Mouse (Mus musculus) ES-E14 (cell line): ENCODE results near the gene Swap70.
"Not testable (repeated sequence)": the region's sequence is repeated elsewhere in the genome, so short reads cannot be mapped to it uniquely, and the experiment has no call there.

Source experiments
- CHD2 ChIP-seq: IDR thresholded peaks from 2 replicates; pipeline ENCODE4 v1.6.1; 2014; ENCODE audit warnings: mild to moderate bottlenecking, low read depth, low read length, inconsistent platforms
- HCFC1 ChIP-seq: IDR thresholded peaks from 2 replicates; pipeline ENCODE4 v1.6.1; 2012; ENCODE audit warnings: low read length, inconsistent platforms, borderline replicate concordance; ENCODE audit not compliant: insufficient read depth
- MAFK ChIP-seq: IDR thresholded peaks from 2 replicates; pipeline ENCODE4 v1.6.1; 2014; ENCODE audit warnings: mild to moderate bottlenecking, low read depth, low read length, inconsistent platforms; ENCODE audit not compliant: insufficient read depth
- ZC3H11A ChIP-seq: IDR thresholded peaks from 2 replicates; pipeline ENCODE4 v1.6.1; 2012; ENCODE audit warnings: low read depth, mild to moderate bottlenecking, inconsistent platforms, low read length, borderline replicate concordance
- ZNF384 ChIP-seq: IDR thresholded peaks from 2 replicates; pipeline ENCODE4 v1.6.1; 2012; ENCODE audit warnings: low read depth, low read length, inconsistent platforms

DNA sequence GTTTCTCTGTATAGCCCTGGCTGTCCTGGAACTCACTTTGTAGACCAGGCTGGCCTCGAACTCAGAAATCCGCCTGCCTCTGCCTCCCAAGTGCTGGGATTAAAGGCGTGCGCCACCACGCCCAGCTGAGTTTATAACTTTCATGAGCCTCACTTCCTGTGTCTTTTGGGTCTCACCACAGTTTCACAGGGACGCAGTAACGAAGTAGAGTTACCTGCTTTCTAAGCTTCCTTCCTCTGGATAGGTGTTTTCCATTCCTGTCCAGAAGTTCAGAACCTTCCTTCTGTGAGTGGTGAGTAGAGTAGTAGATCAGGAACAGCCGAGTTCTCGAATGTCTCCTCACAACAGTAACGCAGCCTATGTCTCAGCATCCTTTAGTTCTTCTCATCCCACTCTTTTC lies 9.6 kb downstream of the Swap70 start:
- not testable (repeated sequence) for TF ChIP-seq CHD2, ZC3H11A, ZNF384, MAFK, HCFC1
